Mouse (Mus musculus): ENCODE data around the gene Mfsd4b5. TPM values are rescaled to one million over a fixed set of nuclear protein-coding genes. Genes with fewer than 3 reads are reported as not detected.

The Mfsd4b5 gene
- 0.10 TPM in 1 of 2 replicates, not detected in the other for polyA plus RNA-seq (2015; fragmentation: Nextera tagmentation; extraction: Ambion mirVana)

GRCm38 (mm10) chr10:39986466-39986865 is at the start of gene Mfsd4b5:
TSS of gene Mfsd4b5 (minus strand) at chr10:39986646.

GRCm38 (mm10) chr10:40024554-40025428 is 38.3 kb upstream of the Mfsd4b5 start, which contains the start of gene Mfsd4b1:
TSS of gene Mfsd4b1 (minus strand) at chr10:40025268.

DNA sequence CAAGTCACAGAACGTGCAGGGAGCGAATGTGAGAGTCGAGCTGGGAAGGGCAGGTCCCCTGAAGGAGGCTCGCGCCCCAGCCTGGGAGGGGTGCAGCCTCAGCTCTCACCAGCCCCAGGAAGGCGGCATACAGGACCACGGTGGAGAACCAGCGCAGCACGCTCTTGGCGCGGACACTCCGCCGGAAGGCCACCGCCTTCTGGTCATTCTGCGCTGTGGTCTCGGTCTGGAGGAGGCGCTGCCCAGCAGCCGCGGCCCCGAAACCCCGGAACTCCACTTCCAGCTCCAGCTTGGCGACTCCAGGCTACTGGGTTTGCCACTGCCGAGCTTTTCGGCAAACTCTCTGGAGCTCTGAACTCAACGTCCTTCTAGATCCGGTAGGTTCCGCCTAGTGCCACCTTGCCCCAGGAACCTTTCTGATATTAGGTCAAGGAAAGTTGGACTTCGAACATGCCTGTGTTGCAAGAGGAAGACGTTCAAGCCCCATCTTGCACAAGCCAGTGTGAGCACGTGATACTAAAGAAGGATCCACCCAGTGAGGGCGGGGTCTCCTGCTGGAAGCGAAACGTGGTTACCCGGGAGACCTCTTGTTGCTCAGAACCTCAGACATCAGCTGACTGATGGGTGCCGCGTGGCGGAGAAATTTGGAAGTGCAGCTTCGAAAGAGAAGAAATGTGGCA is 26.5 kb downstream of the Mfsd4b5 start, which contains the start of gene Mfsd4b3:
Gene Mfsd4b3, minus strand, starts transcription at position 393 of the 680 bp plus-strand sequence.

GRCm38 (mm10) chr10:39926616-39927139 is 59.8 kb downstream of the Mfsd4b5 start, which contains the start of gene Mfsd4b2:
TSS of gene Mfsd4b2 (minus strand) at chr10:39926923.

Other genes starting within 250 kb of the Mfsd4b5 start
- gene Mfsd4b4, start 87.4 kb downstream of the Mfsd4b5 start, polyA plus RNA-seq (2015; fragmentation: Nextera tagmentation; extraction: Ambion mirVana) = 2.4 and 3.0 TPM in 2 replicates
- gene Mfsd4b2, start 59.7 kb downstream of the Mfsd4b5 start, polyA plus RNA-seq (2015; fragmentation: Nextera tagmentation; extraction: Ambion mirVana) = not detected in 2 replicates
- gene Mfsd4b3, start 26.5 kb downstream of the Mfsd4b5 start, polyA plus RNA-seq (2015; fragmentation: Nextera tagmentation; extraction: Ambion mirVana) = 0.14 and 0.15 TPM in 2 replicates
- not detected in 2 replicates for gene Mfsd4b1, start 38.6 kb upstream of the Mfsd4b5 start, polyA plus RNA-seq (2015; fragmentation: Nextera tagmentation; extraction: Ambion mirVana)
- 54.9 and 64.2 TPM in 2 replicates for gene Slc16a10, start 155.6 kb upstream of the Mfsd4b5 start, polyA plus RNA-seq (2015; fragmentation: Nextera tagmentation; extraction: Ambion mirVana)

All from spleen, postnatal 0 days (tissue).